Mouse (Mus musculus): ENCODE data around the gene Gm1043.

DNA sequence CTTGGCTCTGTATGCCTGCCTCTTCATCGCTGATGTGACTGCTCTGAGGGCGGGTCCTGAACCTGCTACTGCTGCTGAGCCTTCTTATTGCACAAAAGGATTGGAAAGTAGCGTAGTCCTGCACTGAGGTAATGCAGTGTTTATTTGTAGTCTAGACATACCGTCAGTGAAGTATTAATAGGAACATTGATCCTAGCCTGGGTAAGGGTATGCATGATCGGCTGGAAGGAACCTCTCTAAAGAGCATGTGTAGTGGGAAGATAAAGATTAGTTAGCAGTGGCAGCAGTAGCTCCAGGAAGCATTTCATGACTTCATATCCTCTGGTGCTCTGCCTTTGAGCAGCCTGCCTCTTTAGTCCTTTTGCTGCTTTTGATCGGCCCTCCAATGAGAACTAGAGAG lies 43.5 kb upstream of the Gm1043 start:
- no peak for TF ChIP-seq POLR2A (IDR thresholded peaks at IDR 0.05; ENCODE audit: low read depth, low read length)
- no peak for TF ChIP-seq CTCF (IDR thresholded peaks at IDR 0.05; ENCODE audit: extremely low read depth, insufficient read depth, insufficient read length, insufficient replicate concordance)
